Mouse (Mus musculus) heart, postnatal 0 days (tissue): ENCODE data around the gene Tinf2. TPM values are rescaled to one million over a fixed set of nuclear protein-coding genes. Genes with fewer than 3 reads are reported as not detected.

ENCODE experiments used
- ATAC-seq: fragments of 200-750 bp; cut with Nextera tagmentation; 2 replicates; pipeline ENCODE4 v1.8.0; 2017; ENCODE audit warnings: low read depth, moderate number of reproducible peaks, moderate library complexity; ENCODE audit not compliant: insufficient read depth
- DNase-seq: peaks from one replicate; pipeline ENCODE4 v3.0.0-alpha.2; 2016; ENCODE audit warnings: low spot score
- H3K27ac ChIP-seq: fragments of 300-500 bp; sonication (generic); 2 replicates; pipeline ENCODE4 v1.5.1; 2014; ENCODE audit warnings: low read depth, mild to moderate bottlenecking
- H3K27me3 ChIP-seq: fragments of 300-500 bp; sonication (generic); 2 replicates; pipeline ENCODE4 v1.6.1; 2014; ENCODE audit warnings: low read length, mixed read lengths; ENCODE audit not compliant: control insufficient read depth, insufficient read depth
- H3K36me3 ChIP-seq: fragments of 300-500 bp; sonication (generic); replicated peaks from 2 replicates; pipeline ENCODE4 v1.6.1; 2014; ENCODE audit warnings: low read length, mixed read lengths; ENCODE audit not compliant: control insufficient read depth, insufficient read depth
- H3K4me1 ChIP-seq: fragments of 300-500 bp; sonication (generic); 2 replicates; pipeline ENCODE4 v1.6.1; 2014; ENCODE audit warnings: antibody characterized with exemption; ENCODE audit not compliant: control insufficient read depth, insufficient read depth
- H3K4me2 ChIP-seq: fragments of 300-500 bp; sonication (generic); 2 replicates; pipeline ENCODE4 v1.6.1; 2014; ENCODE audit warnings: low read depth, mild to moderate bottlenecking, low read length, moderate library complexity
- H3K4me3 ChIP-seq: fragments of 300-500 bp; sonication (generic); 2 replicates; pipeline ENCODE4 v1.5.1; 2014; ENCODE audit warnings: low read depth, low read length
- H3K9ac ChIP-seq: fragments of 300-500 bp; sonication (generic); replicated peaks from 2 replicates; pipeline ENCODE4 v1.6.1; 2014; ENCODE audit warnings: low read depth, low read length, mixed read lengths
- H3K9me3 ChIP-seq: fragments of 300-500 bp; sonication (generic); replicated peaks from 2 replicates; pipeline ENCODE4 v1.6.1; 2016; ENCODE audit warnings: low read length; ENCODE audit not compliant: control insufficient read depth
- CTCF ChIP-seq: IDR thresholded peaks from 2 replicates; pipeline ENCODE4 v1.5.1; 2016; ENCODE audit warnings: antibody characterized with exemption, control low read depth, low read depth
- EP300 ChIP-seq: IDR thresholded peaks from 2 replicates; pipeline ENCODE4 v1.6.1; 2016; ENCODE audit warnings: antibody characterized with exemption, low read depth
- WGBS: fragments of 180-500 bp; shearing (Covaris S2); extraction: QIAGEN DNeasy Blood & Tissue Kit; methylation state at CpG from one replicate; pipeline ENCODE4 v1.1.7; 2014; 5-methylcytosine and 5-hydroxymethylcytosine counted together
- polyA plus RNA-seq: library from polyadenylated mRNA; unstranded; fragments of >200 nt; fragmentation: Nextera tagmentation; extraction: Ambion mirVana; gene quantifications from 2 replicates; pipeline ENCODE4 v1.2.1, GENCODE M21; 2015
- total RNA-seq: library from RNA; depleted of rRNA; stranded (reverse); fragments of >200 nt; gene quantifications from 2 replicates; pipeline ENCODE4 v1.2.3, GENCODE M21; 2014; ENCODE audit warnings: low replicate concordance

The Tinf2 gene
- total and polyA plus RNA-seq, 2 experiments from 2014 or later: 11.9 to 15.9 TPM

- peak overlapping the region; percentile 73 for H3K27ac ChIP-seq
- DNase-seq (no peak), ATAC-seq (no peak)
- H3K4me2 ChIP-seq: peak overlapping the region; percentile 88
- H3K4me3 ChIP-seq: peak overlapping the region; percentile 89
- H3K36me3 ChIP-seq: peaks cover 33% of the 10 kb centered on the region
- no peaks in the 10 kb centered on the region for H3K9me3 ChIP-seq
- peak overlapping the region; percentile 90; the same call in 1 of the 2 replicates for H3K9ac ChIP-seq
- TF ChIP-seq CTCF (no peak), EP300 (no peak)
- 69% methylated on average over 7 of the region's 7 CpGs for WGBS
- H3K4me1 ChIP-seq: peaks cover 18% of the 10 kb centered on the region
- no peaks in the 10 kb centered on the region for H3K27me3 ChIP-seq
Observed at GRCm38 (mm10) chr14:55672741-55673060, 8.9 kb downstream of the Tinf2 start.

- WGBS: 1% methylated on average over 38 of the region's 38 CpGs
Observed at GRCm38 (mm10) chr14:55671833-55672740, 9.5 kb downstream of the Tinf2 start, which contains the start of the genes Gmpr2 and Nedd8. TSS of gene Gmpr2 (plus strand) at chr14:55671941. TSS of gene Nedd8 (minus strand) at chr14:55672124.

DNA sequence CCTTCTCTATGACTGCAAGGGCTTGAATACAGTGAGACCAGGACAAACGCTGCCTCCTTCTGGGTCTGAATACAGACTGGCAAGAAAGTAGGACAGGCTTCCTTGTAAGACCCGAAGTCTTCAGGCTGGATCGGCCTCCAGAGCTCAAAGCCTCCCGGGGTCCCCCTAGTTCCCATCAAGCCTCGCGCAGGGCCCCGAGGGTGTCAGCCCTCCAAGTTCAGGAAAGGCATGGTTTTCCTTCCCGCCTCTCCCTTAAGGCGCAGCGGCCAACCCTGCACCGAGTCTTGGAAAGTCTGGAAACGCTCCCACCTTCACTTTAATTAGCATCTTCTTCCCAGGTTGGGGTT lies 10.2 kb downstream of the Tinf2 start:
- peaks cover 18% of the 10 kb centered on the region for H3K4me1 ChIP-seq
- peak overlapping the region; percentile 89 for H3K4me3 ChIP-seq
- peak overlapping the region; percentile 73 for H3K27ac ChIP-seq
- peak overlapping the region; percentile 90 for H3K9ac ChIP-seq
- H3K36me3 ChIP-seq: peaks cover 24% of the 10 kb centered on the region
- DNase-seq (no peak), ATAC-seq (peak; percentile 27)
- WGBS: under 1% methylated on average over 12 of the region's 12 CpGs
- TF ChIP-seq EP300 (no peak), CTCF (no peak)
- H3K4me2 ChIP-seq: peak overlapping the region; percentile 88
- no peaks in the 10 kb centered on the region for H3K9me3 ChIP-seq
- H3K27me3 ChIP-seq: no peaks in the 10 kb centered on the region

More at GRCm38 (mm10) chr14:55671833-55672740, 9.5 kb downstream of the Tinf2 start, which contains the start of the genes Gmpr2 and Nedd8:
- ATAC-seq (peak; percentile 98), DNase-seq (peak; percentile 97)
- H3K4me1 ChIP-seq: peaks cover 18% of the 10 kb centered on the region
- no peaks in the 10 kb centered on the region for H3K9me3 ChIP-seq
- no peak for TF ChIP-seq EP300
- TF ChIP-seq CTCF: no peak
- no peaks in the 10 kb centered on the region for H3K27me3 ChIP-seq
- peak within 1 kb of the TSS; percentile 73 for H3K27ac ChIP-seq
- peak within 1 kb of the TSS; percentile 89 for H3K4me3 ChIP-seq
- H3K36me3 ChIP-seq: peaks cover 27% of the 10 kb centered on the region
- H3K4me2 ChIP-seq: peak within 1 kb of the TSS; percentile 88
- peak within 1 kb of the TSS; percentile 90 for H3K9ac ChIP-seq

- H3K9ac ChIP-seq: no peak overlapping the region
- H3K27me3 ChIP-seq: no peaks in the 10 kb centered on the region
- no peak for ATAC-seq
- DNase-seq: no peak
- H3K27ac ChIP-seq: no peak overlapping the region
- peaks cover 30% of the 10 kb centered on the region for H3K36me3 ChIP-seq
- peak overlapping the region; percentile 66 for H3K4me2 ChIP-seq
- peak overlapping the region; percentile 86; the same call in 1 of the 2 replicates for H3K4me3 ChIP-seq
- H3K4me1 ChIP-seq: peaks cover 24% of the 10 kb centered on the region
- no peaks in the 10 kb centered on the region for H3K9me3 ChIP-seq
- 48% methylated on average over 2 of the region's 2 CpGs for WGBS
- TF ChIP-seq CTCF: no peak
- TF ChIP-seq EP300: no peak
Observed at GRCm38 (mm10) chr14:55660636-55661035, 21.0 kb downstream of the Tinf2 start.

DNA sequence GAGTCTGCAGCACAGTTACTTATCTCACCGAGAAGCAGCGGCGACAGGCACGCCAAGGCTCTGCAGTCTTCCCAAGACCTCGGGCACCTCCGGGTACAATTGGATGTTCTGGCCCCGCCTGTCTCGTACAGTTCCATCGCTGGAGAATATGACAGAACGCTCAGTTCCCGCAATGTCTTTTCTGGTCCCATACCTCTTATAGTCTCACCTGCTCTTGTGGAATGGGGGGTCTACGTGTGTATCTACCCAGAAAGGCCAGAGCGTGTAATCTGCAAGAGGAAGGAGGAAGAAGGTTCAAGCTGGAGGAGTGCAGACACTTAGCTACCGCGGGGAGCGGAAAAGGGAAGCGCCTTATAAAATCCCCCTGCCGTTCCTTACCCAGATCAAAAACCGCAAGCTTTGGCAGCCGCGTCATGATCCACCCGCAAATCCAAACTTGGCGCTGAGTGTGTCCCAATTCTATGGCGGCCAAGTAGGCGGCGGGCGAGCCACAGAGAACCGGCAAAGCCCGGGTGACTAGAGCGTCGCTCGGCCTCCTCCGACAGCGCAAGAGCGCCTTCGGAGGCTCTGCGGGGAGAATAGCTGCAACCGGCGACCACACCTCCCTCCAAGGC lies 21.6 kb downstream of the Tinf2 start, which contains the start of gene Mdp1:
Mdp1 (minus strand) TSS at position 549 of the 614 bp plus-strand sequence.
- peak within 1 kb of the TSS; percentile 77 for H3K9ac ChIP-seq
- peak within 1 kb of the TSS; percentile 66 for H3K4me2 ChIP-seq
- no peaks in the 10 kb centered on the region for H3K27me3 ChIP-seq
- WGBS: under 1% methylated on average over 39 of the region's 39 CpGs
- peak within 1 kb of the TSS; percentile 86 for H3K4me3 ChIP-seq
- H3K9me3 ChIP-seq: no peaks in the 10 kb centered on the region
- TF ChIP-seq CTCF (peak; percentile 26), EP300 (no peak)
- ATAC-seq: peak; percentile 93
- peaks cover 24% of the 10 kb centered on the region for H3K4me1 ChIP-seq
- H3K27ac ChIP-seq: peak within 1 kb of the TSS; percentile 94
- peaks cover 30% of the 10 kb centered on the region for H3K36me3 ChIP-seq
- DNase-seq: peak; percentile 90
